Mouse (Mus musculus) urinary bladder, postnatal 36 days (tissue): ENCODE measurements at regions not wholly inside any gene's neighbourhood (a gene's known extent, or its start where the extent isn't known, plus 50 kb on each side); places are given as distances from the start of the nearest gene placed in this dataset.

Experiments used
- DNase-seq, 2 experiments: peaks; one replicate each; pipeline ENCODE4 v3.0.0; 2022; ENCODE audit warnings: low spot score in 2 of 2, mixed read lengths in 1 of 2

DNA sequence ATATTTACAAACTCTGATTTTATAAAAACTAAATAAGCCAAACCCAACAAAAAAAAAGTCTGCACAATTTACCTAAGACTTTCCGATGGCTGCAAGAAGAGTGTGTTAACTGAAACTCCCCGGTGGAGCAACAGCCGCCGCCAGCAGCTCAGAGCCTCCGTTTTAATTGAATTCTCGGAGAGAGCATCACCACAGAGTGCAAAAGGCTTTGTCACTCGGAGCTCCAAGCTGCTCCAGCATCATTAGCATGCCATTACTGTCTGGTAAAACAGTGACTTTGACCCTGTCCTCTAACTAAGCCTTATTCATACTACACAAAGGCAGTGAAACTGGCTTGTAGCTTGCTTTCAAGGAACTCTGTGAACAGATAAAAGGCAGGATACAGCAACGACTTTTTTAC is 176.5 kb downstream of the Efnb2 start:
- DNase-seq: no peak

DNA sequence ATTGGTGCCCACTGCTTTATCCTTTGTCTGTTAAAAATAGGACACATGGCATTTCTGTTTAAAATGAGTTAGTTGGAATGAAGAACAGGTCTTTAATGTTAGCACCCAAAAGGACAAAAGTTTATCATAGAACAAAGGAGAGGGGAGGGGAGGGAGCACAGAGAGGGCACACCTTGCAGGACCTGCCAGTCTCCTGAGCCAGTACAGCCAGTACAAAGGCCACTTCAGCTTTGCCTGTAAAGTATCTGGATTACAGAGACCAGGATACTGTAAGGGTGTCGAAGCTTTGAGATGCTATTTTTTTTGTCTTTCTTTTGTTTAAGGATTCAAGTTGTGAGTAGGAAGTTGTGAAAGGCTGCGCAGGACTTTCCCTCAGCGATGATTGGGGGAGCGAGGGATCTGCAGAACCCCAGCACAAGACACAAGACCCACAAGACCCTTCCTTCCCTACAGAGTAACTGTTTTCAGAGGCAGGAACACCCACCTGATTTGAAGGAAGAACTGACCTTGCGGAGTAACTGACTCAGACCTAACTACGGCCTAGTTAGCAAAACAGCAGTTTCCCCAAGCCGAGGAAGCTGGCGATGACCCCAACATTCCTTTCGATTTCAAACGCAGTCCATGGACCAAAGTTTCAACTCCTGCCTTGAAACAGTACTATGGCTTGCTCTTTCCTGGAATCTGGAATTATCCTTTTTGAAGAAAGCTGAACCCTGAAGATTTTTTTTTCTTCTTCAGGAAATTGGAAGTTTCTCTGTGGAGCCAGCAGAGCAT is 178.1 kb downstream of the Efnb2 start:
- no peak for DNase-seq

DNA sequence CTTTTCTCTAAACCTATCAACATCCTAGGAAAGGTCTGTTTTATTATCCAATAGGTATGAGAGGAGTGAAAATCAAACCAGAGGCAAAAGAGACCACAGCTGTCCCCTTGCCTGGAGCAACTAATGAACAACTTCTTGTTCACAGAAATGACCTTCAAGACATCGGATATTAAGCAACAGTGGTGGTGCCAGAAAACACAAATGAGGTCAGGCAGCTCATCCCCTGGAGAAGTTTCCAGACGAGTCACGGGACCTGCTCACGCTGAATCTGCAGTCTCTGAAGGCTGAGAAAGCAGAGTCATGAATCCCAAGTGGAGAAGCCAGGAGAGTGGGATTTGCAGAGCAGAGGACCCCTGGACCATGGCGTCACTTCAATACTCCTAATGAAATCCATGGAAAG is 183.6 kb downstream of the Efnb2 start:
- peak in 1 of 2 experiments; percentile 29 for DNase-seq

DNA sequence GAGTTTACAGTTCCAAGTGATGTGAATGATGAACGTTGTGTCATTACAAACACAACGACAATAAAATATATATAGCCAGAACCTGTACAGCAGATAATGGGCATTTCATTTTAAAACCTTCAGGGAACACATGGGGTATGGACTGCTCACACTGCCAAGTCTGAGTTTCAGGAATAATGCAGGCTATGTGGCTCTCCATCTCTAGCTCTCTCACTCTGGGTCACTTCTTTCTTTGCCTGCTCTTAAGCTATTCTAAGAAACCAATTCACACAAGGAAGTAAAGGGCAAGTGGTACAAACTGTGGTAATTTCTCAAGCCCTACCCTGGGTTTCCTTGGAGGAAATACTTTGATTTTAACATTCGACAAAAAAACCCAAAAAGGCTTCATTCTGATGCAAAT is 192.5 kb downstream of the Efnb2 start:
- no peak for DNase-seq

DNA sequence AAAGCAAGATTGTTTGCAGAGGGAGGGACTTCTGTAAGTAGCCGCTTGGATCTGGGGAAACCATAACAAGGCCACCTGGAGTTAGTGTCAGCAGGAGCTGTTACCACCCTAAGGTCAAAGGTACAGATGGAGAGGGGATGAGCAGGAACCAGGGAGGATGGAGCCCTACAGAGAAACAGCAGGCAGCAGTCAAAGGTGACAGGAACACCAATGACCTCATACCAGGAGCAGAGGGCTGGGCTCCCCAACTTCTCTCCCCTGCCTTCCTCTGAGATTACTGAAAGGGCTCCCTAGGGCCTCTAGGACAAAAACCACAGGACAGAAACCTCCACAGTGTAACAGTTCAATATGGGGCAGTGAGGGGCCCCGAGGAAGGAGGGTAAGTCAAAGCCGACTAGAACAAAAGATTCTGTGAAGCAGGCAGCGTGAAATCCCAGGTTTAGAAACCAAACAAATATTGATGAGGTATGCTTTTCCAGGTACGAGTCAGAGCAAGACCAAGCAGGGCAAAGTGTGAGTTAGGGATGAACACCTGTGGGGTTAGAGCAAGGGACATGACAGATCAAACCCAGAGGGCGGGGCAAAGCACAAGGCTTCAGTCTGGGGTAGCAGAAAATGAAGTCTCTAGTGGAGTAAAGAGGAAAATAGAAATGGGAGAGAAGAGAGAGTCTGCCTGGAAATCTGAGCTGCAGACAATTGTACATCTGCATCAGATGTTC is 194.4 kb downstream of the Efnb2 start:
- no peak for DNase-seq

DNA sequence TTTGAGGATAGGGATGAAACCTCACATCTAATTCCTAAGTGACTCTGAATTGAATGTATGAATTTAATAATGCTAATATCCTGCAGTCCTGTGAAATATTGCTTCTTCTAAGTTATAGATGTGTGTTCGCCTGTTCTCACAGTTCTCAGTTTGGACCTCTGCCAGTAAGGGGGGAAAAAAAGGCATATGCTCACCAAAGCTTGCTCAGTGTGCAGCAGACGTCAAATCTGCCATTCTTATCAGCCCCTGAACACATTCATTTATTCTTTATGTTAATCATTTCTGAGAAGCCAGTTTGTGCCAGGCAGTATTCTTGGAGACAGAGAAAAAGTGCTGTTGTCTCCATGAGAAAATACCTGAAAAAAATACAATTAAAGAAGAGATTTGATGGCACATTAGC is 198.6 kb downstream of the Efnb2 start:
- DNase-seq: no peak

DNA sequence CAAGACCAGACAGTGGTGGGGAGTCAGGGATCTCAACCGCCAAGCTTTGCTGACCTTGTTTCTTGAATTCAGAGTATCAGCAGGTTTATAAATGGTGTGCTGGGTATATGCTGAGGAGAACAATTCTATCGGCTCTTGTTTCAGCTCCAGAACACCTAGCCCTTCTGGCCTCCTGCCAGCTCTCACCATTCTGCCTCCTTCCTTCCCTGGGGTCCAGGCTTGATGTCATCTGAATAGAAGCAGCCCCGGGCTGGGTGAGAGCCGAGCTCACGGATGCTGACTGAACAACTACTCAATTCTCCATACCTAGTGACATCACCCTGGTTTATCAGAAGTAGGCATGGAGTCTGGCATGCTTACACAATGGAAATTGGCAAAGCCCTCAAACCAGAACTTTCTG is 203.5 kb downstream of the Efnb2 start:
- DNase-seq: no peak

DNA sequence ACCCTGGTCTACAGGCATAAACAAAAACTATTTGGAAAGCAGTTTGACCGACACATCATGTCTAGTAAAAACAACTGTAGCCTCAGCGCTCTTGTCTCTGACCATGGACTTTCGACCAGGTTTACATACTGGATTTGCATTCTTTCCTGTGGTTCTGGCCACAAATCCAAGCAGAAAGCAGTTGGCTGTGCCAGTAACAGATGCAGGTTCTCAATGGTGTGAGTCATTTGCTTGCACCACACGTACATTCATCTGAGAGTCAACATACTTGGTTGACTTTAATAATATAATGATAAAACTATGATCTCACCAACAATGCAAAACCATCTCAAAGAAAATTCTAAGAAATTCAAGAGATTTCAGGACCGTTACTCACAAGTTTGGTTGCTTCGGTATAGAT is 207.1 kb downstream of the Efnb2 start:
- no peak for DNase-seq

DNA sequence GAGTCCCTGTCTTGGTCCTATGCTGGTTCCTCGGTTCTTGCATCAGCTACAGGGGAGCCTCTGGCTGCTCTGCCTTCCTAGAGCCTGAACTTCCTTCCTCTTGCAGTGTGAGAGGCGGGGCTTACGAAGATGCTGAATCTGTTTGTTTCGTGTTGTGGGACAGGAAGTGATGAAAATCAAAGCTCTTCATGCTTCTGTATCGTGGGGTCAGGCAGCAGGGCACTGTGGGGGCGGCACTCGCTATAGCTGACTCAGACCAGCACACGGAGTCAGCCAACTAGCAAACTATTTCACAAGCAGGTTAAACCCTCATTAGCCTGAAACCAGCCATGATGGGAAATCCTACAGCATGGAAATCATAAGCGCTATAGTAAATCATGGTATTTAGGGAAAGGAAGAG is 208.8 kb downstream of the Efnb2 start:
- DNase-seq: peak in 1 of 2 experiments; percentile 2

DNA sequence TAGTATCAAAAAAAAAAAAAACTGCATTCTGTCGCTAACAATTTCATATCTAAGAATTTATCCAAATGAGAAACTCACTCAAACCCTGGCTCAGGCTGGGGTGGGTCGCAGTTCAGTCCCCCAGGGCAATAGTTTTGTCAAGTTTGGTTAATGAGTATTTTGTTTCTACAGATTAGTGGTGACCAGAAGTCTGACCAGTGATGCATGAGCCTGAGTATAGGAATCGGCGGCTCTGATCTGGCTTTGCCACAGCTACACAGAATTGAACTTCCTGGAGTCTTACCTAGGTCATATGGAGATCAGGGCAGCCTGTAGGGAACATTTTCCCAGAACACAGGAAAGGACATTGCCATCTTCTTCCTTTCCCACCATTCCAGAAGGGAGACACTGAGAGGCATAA is 212.1 kb downstream of the Efnb2 start:
- DNase-seq: no peak

DNA sequence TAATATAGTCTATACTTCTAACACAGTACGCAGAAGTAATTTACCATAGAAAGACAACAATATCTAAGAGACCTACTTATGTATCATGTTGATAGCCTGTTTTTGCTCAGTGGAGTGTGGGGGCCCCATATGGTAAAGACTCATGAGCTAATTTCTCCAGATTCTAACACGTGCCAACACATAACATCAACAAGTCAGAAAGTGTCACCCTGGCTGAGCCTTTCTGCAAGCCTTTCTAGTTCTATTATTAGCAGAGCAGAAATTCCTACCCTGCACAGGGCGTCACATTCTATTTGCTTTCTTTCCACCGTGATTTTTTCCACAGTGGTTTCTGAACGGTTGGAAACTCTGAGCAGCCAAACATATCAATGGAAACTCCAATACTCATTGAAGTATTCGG is 219.5 kb downstream of the Efnb2 start:
- DNase-seq: no peak

DNA sequence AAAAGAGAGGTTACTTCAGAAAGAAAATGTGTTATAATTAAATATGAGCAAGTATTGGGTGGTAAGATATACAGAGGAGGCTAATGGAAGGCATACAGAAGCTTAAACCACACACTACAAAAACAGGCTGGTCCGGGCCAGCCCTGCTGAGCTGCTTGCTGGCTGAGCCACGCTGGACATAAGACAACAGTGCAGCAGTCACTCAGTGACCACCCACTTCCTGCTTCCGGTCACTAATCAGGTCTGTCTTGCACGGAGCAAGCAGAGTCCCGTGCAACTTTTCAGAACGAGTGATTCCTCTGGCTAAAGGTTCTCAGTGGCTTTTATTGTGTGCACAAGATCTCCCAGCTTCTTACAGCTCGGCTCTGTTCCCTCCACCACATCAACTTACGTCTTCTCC is 220.1 kb downstream of the Efnb2 start:
- no peak for DNase-seq

DNA sequence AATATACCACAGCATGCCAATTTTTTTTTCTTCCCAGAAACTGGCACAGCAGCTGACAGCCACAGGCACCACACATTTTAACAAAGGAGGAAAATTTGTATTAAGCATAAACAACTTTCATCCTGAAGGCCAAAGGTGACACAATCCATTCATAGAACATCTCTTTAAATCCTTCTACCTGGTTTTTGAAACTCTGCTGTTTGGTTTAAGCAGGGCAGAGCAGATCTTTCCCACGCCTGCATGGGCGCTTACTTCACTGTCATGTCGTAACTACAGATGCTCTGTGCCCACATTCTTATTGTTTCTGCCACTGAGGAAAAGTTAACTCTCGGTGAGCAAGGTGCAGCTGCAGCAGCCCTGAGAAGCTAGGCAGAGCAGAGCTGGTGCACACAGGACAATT is 234.8 kb downstream of the Efnb2 start:
- DNase-seq: no peak

DNA sequence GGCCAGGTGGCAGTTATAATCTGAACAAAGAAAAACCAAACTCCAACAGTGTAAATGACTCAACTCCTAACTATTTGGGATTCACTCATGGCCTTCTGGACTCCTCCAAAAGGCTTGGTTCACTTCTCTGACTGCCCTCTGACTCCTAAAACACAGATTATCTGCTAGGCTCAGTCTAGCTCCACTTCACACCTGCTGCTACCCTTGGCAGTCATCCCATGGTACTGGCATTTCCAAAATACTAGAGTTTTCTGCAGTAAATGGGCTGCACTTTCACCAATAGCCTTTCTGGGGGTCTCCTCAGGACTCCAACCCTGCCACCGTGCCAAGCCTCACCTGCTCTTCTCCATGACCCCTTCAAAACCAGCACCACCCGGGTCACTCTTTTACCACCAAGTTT is 237.6 kb downstream of the Efnb2 start:
- no peak for DNase-seq

DNA sequence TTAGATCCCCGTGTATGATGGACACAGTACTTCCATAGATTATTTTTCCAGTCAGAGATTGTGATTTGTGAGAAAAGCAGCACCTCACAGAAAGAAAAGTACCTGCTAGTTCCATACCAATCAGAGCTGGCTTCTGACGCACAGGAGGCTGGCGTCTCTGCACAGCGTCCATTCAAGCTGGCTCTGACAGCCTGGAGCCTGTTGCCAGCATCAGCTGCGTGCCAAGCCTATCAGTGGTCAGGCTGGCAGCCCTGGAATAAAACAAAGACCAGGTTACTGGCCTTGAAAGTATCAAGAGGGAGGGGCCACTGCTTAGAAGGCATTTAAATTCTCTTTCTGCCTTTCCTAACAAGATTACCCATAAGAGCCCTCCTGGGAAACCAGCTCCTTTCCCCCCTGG is 239.3 kb downstream of the Efnb2 start:
- DNase-seq: no peak

DNA sequence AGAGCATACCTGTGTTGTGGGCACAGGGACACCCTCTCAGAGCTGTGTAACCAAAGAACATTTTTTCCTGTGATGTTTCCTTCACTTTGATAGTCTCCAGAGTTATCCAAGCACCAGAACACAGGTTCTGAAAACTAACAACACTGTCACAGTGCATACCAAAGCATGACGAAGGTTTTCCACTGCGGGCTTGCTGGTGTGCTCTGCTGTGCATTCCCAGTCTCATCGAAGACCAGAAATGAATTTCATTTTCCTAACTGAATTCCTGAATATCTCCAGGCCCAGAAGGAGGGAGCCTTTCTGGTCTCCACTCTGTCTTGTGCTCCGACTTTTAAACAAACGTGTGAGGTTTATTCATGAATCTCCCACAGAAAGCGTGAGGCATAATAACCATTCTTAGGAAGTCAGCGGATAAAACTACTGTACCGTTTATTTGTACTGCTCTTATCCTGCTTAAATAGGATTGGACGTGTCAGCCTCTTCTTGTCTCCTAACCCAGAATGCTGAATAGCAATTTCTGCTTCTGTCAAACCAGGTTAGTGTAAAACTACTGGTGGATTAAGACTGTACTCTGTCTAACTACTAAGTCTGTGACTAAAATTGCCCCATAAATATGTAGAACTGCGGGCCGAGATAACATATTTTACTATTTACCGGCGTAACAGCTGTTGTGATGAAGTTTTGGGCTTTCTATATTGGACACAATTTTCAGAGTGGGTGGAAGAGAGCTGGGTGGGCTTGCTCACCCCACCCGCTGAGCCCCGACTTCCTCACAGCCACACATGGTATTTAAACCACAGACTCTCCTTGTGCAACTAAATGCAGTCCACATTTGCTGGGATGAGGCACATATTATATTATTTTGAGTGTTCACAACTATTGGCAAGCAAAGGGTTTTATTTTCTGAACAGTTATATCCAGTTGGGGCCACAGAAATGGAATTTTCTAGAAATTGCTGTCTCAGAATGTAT is 241.4 kb downstream of the Efnb2 start:
- no peak for DNase-seq

DNA sequence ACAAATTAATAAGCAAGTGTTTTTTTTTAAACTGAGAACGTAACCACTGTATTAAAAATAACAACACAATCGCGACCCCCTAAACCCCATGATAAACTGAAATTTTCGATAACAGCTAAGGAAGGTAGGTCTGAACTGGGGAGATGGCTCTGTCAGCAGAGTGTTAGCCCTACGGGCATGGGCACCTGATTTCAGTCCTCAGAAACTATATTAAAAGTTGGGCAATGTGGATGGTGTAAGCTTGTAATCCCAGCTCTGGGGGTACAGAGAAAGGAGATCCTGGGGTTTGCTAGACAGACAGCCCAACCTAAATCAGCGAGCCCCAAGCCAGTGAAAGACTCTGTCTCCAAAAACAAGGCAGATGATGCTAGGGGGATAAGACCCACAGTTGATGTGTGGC is 242.1 kb downstream of the Efnb2 start:
- DNase-seq: no peak

DNA sequence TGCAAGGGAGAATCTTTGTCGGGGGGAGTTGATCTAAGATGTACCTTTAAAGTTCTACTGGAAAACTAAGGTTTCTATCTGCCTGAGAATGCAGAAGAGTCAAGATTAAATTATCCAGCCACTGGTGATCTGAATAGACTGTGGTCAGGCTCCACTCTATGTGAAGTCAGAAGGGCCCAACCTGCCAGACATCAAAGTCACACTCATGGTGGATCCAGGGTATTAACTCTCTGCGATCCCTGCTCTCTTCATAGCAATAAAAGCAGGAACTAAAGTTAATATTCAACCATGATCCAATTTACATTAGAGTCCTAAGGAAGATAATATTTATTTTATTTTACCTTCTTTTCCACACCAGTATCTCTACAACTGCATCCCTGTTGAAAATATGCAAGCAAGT is 242.5 kb downstream of the Efnb2 start:
- no peak for DNase-seq

DNA sequence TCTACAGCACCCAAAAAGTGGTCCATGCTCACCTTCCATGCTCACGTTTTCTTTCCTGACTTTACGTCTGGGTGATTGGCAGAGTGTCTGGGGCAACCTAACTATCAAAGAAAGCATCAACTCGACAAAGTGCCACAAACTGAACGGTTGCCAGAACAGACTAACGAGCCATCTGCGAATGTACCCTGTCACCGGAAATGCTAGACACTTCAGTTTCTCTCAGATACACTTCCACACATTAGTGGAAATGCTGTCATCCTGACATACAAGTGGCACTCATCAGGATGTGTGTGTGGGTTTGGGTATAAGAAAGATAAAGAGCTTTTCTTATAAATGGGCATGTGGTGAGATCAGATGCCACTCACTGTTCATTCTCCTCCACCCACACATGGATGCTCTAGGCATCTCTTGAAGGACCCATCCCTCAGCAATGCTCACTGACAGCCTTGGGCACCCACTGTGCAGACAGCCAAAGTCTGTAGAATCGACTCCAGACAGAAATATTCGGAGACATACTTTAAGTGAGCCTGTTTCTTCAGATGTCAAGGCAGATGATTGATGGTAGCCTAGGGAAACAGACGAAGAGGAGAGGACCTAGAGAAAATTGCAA is 244.8 kb downstream of the Efnb2 start:
- no peak for DNase-seq

DNA sequence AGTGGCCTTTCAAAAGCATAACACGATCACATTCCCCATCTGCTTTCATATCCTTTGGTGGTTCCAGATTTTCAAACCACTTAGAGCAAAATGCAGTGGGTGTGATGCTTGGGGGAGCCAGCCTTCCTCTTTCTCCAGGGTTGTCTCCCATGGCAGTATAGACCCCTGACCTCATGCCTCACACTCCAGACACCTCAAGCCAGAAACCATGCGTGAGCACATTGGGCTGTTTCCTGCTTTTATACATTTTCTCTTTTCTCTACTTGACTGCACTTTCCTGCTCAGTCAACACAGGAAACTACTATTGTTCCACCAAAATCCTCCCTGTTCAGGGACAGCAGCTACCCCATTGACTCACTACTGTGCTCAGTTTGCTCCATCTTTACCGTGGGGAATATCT is 253.7 kb downstream of the Efnb2 start:
- DNase-seq: no peak

DNA sequence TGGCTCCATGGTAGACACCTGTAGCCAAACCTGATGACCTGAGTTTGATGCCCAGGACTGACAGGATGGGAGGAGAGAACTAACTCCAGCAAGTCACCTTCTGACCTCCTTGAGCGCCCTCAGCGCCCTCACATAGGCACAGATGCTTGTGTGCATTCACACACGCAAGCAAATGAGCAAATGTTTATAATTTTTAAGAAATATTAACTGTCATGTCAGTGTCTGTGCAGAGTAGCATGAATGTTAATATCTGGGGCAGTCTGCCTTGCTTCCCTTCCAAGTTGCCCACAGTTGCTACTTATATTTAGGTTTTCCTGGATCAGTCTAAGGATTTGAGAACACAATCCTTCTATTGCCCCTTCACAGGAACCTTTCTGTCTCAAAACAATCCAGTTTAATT is 257.6 kb downstream of the Efnb2 start:
- DNase-seq: no peak

DNA sequence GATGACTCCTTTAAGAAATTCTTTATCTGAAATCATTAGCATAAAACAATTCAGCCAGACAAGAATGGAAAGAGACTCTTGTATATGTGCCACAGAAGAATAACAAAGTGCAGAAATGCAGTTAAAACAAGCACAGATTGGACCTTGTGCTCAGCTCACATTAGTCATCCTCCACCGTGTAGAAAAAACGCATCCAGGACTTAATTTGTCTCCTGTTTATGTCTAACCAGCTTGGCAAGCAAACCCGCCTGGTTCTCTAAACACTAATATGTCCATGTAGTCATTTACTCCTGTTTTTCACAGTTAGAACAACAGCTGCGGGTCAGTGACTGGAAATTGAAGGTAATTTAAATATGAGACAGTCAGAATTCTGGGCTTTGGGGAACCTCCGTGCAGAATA is 268.7 kb downstream of the Efnb2 start:
- no peak for DNase-seq
